Mouse (Mus musculus) MEL (cell line): ENCODE measurements around the gene Gnb3.

Source experiments
- CHD2 ChIP-seq: IDR thresholded peaks from 2 replicates; pipeline ENCODE4 v1.6.1; 2011; ENCODE audit warnings: low read length, improper control_type of control experiment
- POLR2AphosphoS2 ChIP-seq: IDR thresholded peaks from 2 replicates; pipeline ENCODE4 v1.6.1; 2011; ENCODE audit warnings: low read length, improper control_type of control experiment

DNA sequence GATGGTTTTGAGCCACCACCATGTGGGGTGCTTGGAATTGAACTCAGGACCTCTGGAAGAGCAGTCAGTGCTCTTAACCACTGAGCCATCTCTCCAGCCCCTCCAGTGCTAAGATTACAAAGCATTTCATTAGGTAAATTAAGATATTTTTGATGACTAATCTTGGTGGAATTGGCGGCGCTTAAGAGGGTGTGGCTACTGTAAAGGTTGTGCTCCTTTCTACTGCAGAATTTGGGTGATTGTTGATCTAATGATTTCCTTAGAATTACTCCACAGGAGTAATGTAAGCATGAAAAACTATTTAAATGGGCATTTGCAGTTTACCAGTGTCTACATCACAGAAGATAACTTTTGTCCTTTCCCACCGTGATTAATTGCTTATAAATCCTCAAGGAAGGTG, 35.7 kb downstream of the Gnb3 start:
- TF ChIP-seq POLR2AphosphoS2 (no peak), CHD2 (no peak)
